Mouse (Mus musculus) embryo, embryonic 10.5 days (tissue): ENCODE data around the gene Gm7544.
"Not testable (repeated sequence)": the region's sequence is repeated elsewhere in the genome, so short reads cannot be mapped to it uniquely, and the experiment has no call there.

Source experiments
- DNase-seq: peaks from one replicate; pipeline ENCODE4 v3.0.0-alpha.2; 2015; ENCODE audit warnings: low spot score

Gene Gm7544

GRCm38 (mm10) chr1:82913434-82913833 lies 42.4 kb downstream of the Gm7544 start:
- not testable (repeated sequence) for DNase-seq

GRCm38 (mm10) chr1:82913025-82913424 lies 42.8 kb downstream of the Gm7544 start, which contains the start of gene A030005L19Rik:
TSS of gene A030005L19Rik (plus strand) at chr1:82913325.
- DNase-seq, result no peak

GRCm38 (mm10) chr1:82905886-82906285 lies 49.9 kb downstream of the Gm7544 start:
- peak; percentile 8 for DNase-seq
